In genomic region chr17:75243221-75243620, GRCm38 (mm10) we compare ENCODE assay signal across 25 mouse cellular contexts.
"Had no signal": no experiment of that assay in that cellular context is flagged by ENCODE, and none has a peak within 500 bp of the region (broad histone marks: within the 10 kb centered on the region; RNA-seq: fewer than 3 reads in every experiment).

No protein-coding gene starts in this region.

- H3K9ac ChIP-seq: heart, embryonic 13.5 days; heart, embryonic 15.5 days; hindbrain, embryonic 13.5 days; hindbrain, embryonic 15.5 days; kidney, embryonic 15.5 days; limb, embryonic 12.5 days had no signal

- H3K9me3 ChIP-seq: heart, embryonic 13.5 days; heart, embryonic 15.5 days; hindbrain, embryonic 13.5 days; hindbrain, embryonic 15.5 days; kidney, embryonic 15.5 days; limb, embryonic 12.5 days had no signal

- H3K36me3 ChIP-seq: heart, embryonic 15.5 days; hindbrain, embryonic 13.5 days; hindbrain, embryonic 15.5 days had no signal

- H3K27ac ChIP-seq: gastrocnemius, adult 2 months; heart, embryonic 13.5 days; heart, embryonic 15.5 days; hindbrain, embryonic 13.5 days; hindbrain, embryonic 15.5 days; hindbrain, postnatal 0 days; kidney, embryonic 15.5 days; kidney, postnatal 0 days; limb, embryonic 12.5 days had no signal

- H3K4me3 ChIP-seq: gastrocnemius, adult 2 months; heart, embryonic 13.5 days; heart, embryonic 15.5 days; hindbrain, embryonic 13.5 days; hindbrain, embryonic 15.5 days; kidney, embryonic 15.5 days; limb, embryonic 12.5 days had no signal

- H3K4me2 ChIP-seq: heart, embryonic 11.5 days; heart, embryonic 13.5 days; heart, embryonic 15.5 days; hindbrain, embryonic 13.5 days; hindbrain, embryonic 15.5 days; kidney, embryonic 15.5 days; limb, embryonic 12.5 days had no signal

- ATAC-seq: forebrain, embryonic 16.5 days; hindbrain, postnatal 0 days; intestine, embryonic 16.5 days had no signal

- H3K4me1 ChIP-seq: heart, embryonic 15.5 days; hindbrain, embryonic 13.5 days; hindbrain, embryonic 15.5 days had no signal

- DNase-seq: gastrocnemius, adult 2 months; gastrocnemius, postnatal 10 days; gastrocnemius, postnatal 25 days; heart, adult 18-20 months; heart, postnatal 14 days; heart, postnatal 36 days; kidney, adult 11 months; kidney, adult 2 months; kidney, adult 9 months; kidney, postnatal 14 days; kidney, postnatal 36 days; layer of hippocampus, adult 9-11 months; layer of hippocampus, postnatal 36 days; left cerebral cortex, postnatal 4 days had no signal

- H3K27me3 ChIP-seq: heart, embryonic 13.5 days; heart, embryonic 15.5 days; hindbrain, embryonic 13.5 days; hindbrain, embryonic 15.5 days; kidney, embryonic 15.5 days; limb, embryonic 12.5 days had no signal
